Mouse (Mus musculus) stomach, postnatal 0 days (tissue): ENCODE measurements around the gene Clspn. TPM values are rescaled to one million over a fixed set of nuclear protein-coding genes. Genes with fewer than 3 reads are reported as not detected.
A peak's percentile ranks its signal among the peaks of the same experiment; 100 is the strongest.
"Not testable (repeated sequence)": the region's sequence is repeated elsewhere in the genome, so short reads cannot be mapped to it uniquely, and the experiment has no call there.

Source experiments
- ATAC-seq: fragments of 200-750 bp; cut with Nextera tagmentation; 2 replicates; pipeline ENCODE4 v1.8.0; 2017; ENCODE audit not compliant: low FRiP score, low TSS enrichment
- DNase-seq: peaks from one replicate; pipeline ENCODE4 v3.0.0-alpha.2; 2016; ENCODE audit warnings: low spot score
- H3K27ac ChIP-seq: fragments of 300-500 bp; sonication (generic); replicated peaks from 2 replicates; pipeline ENCODE4 v1.5.1; 2014; ENCODE audit warnings: mild to moderate bottlenecking, control low read depth
- H3K27me3 ChIP-seq: fragments of 300-500 bp; sonication (generic); 2 replicates; pipeline ENCODE4 v1.6.1; 2014; ENCODE audit warnings: low read length; ENCODE audit not compliant: control insufficient read depth, insufficient read depth
- H3K36me3 ChIP-seq: fragments of 300-500 bp; sonication (generic); 2 replicates; pipeline ENCODE4 v1.6.1; 2014; ENCODE audit warnings: low read length, mixed read lengths; ENCODE audit not compliant: control insufficient read depth, insufficient read depth
- H3K4me1 ChIP-seq: fragments of 300-500 bp; sonication (generic); replicated peaks from 2 replicates; pipeline ENCODE4 v1.6.1; 2014; ENCODE audit warnings: antibody characterized with exemption; ENCODE audit not compliant: control insufficient read depth, insufficient read depth
- H3K4me2 ChIP-seq: fragments of 300-500 bp; sonication (generic); replicated peaks from 2 replicates; pipeline ENCODE4 v1.6.1; 2014; ENCODE audit warnings: low read depth, mild to moderate bottlenecking, control low read depth, moderate library complexity
- H3K4me3 ChIP-seq: fragments of 300-500 bp; sonication (generic); 2 replicates; pipeline ENCODE4 v1.5.1; 2014; ENCODE audit warnings: low read depth, low read length, control low read depth
- H3K9ac ChIP-seq: fragments of 300-500 bp; sonication (generic); 2 replicates; pipeline ENCODE4 v1.6.1; 2014; ENCODE audit warnings: mild to moderate bottlenecking, low read length, control low read depth, mixed read lengths
- H3K9me3 ChIP-seq: fragments of 300-500 bp; sonication (generic); 2 replicates; pipeline ENCODE4 v1.6.1; 2016; ENCODE audit warnings: low read length; ENCODE audit not compliant: control insufficient read depth
- CTCF ChIP-seq: IDR thresholded peaks from 2 replicates; pipeline ENCODE4 v1.5.1; 2016; ENCODE audit warnings: antibody characterized with exemption, low read depth, mild to moderate bottlenecking, moderate library complexity
- EP300 ChIP-seq: optimal IDR thresholded peaks from 2 replicates; pipeline ENCODE3; 2016; ENCODE audit warnings: antibody characterized with exemption
- WGBS: fragments of 180-500 bp; shearing (Covaris S2); extraction: QIAGEN DNeasy Blood & Tissue Kit; methylation state at CpG from one replicate; pipeline ENCODE4 v1.1.7; 2014; 5-methylcytosine and 5-hydroxymethylcytosine counted together
- polyA plus RNA-seq: library from polyadenylated mRNA; unstranded; fragments of >200 nt; fragmentation: Nextera tagmentation; extraction: Ambion mirVana; gene quantifications from 2 replicates; pipeline ENCODE4 v1.2.1, GENCODE M21; 2015

Gene Clspn
- polyA plus RNA-seq, 1 experiment from 2014 or later: 8.9 TPM

- 61% methylated on average over 3 of the region's 3 CpGs for WGBS
- ATAC-seq: no peak
- Histone ChIP-seq H3K4me3 (no peak overlapping the region), H3K4me2 (no peak overlapping the region), H3K27ac (no peak overlapping the region), H3K9ac (no peak overlapping the region), H3K9me3 (no peaks in the 10 kb centered on the region), H3K27me3 (no peaks in the 10 kb centered on the region), H3K36me3 (no peaks in the 10 kb centered on the region), H3K4me1 (no peaks in the 10 kb centered on the region)
- no peak for TF ChIP-seq EP300
- TF ChIP-seq CTCF: no peak
- no peak for DNase-seq
These were observed 30.6 kb upstream of the Clspn start for GRCm38 (mm10) chr4:126526164-126526563.

DNA sequence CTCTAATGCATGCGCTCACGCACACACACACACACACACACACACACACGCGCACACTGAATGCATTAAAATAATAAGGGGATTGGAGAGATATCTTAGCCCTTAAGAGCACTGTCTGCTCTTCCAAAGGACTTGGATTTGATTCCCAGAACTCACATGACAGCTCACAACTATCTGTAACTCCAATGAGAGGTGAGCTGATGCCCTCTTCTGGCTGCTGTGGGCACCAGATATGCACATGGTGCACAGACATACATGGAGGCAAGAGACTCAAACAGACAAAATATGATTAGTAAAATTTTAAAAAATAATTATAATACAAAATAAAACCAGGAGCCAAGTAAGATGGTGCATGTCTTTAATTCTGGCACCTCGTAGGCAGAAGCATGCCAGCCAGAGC, 29.9 kb upstream of the Clspn start:
- no peak overlapping the region for H3K4me3 ChIP-seq
- DNase-seq (no peak), ATAC-seq (no peak)
- 92% methylated on average over 5 of the region's 5 CpGs for WGBS
- peak; percentile 35 for TF ChIP-seq CTCF
- no peak for TF ChIP-seq EP300
- H3K4me2 ChIP-seq: no peak overlapping the region
- no peaks in the 10 kb centered on the region for H3K27me3 ChIP-seq
- no peaks in the 10 kb centered on the region for H3K4me1 ChIP-seq
- no peak overlapping the region for H3K27ac ChIP-seq
- H3K36me3 ChIP-seq: no peaks in the 10 kb centered on the region
- H3K9ac ChIP-seq: no peak overlapping the region
- H3K9me3 ChIP-seq: no peaks in the 10 kb centered on the region

DNA sequence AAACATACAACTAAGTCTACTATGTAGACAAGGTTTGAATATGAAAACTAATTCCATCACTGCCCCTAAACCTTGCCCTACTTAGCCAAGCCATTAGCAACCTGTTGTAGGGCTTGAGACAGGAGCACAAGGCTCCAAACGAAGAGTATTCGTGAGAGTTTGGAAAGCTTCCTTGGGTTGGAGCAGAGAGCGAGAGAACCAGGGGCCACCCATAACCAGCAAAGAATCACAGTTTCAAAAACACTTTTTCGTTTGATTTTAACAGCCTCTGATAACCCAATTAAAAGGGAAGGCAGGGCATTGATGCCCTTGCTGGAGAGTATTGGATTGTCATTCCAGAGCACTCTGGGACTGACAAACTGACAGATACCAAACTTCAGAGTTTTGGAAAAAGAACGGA, 24.4 kb upstream of the Clspn start:
- DNase-seq (no peak), ATAC-seq (no peak)
- Histone ChIP-seq H3K9me3 (no peaks in the 10 kb centered on the region), H3K27ac (no peak overlapping the region), H3K36me3 (no peaks in the 10 kb centered on the region), H3K4me1 (0 out of 2 replicates have a peak, but pooled peaks cover 3% of the 10 kb centered on the region), H3K27me3 (no peaks in the 10 kb centered on the region), H3K4me3 (peak overlapping the region; percentile 93), H3K9ac (peak overlapping the region; percentile 88), H3K4me2 (peak overlapping the region; percentile 93)
- 40% methylated on average over 5 of the region's 5 CpGs for WGBS
- no peak for TF ChIP-seq CTCF
- TF ChIP-seq EP300: no peak

GRCm38 (mm10) chr4:126532827-126533728, 23.7 kb upstream of the Clspn start, which contains the start of gene Ago4:
Gene Ago4, minus strand, starts transcription at chr4:126533472.
- Histone ChIP-seq H3K27me3 (no peaks in the 10 kb centered on the region), H3K9me3 (no peaks in the 10 kb centered on the region), H3K36me3 (no peaks in the 10 kb centered on the region), H3K9ac (peak within 1 kb of the TSS; percentile 88), H3K4me3 (peak within 1 kb of the TSS; percentile 93), H3K4me2 (peak within 1 kb of the TSS; percentile 93), H3K27ac (peak within 1 kb of the TSS; percentile 67), H3K4me1 (0 out of 2 replicates have a peak, but pooled peaks cover 3% of the 10 kb centered on the region)
- TF ChIP-seq EP300 (no peak), CTCF (no peak)
- peak; percentile 73 for DNase-seq
- ATAC-seq: peak; percentile 84
- under 1% methylated on average over 65 of the region's 120 CpGs for WGBS

DNA sequence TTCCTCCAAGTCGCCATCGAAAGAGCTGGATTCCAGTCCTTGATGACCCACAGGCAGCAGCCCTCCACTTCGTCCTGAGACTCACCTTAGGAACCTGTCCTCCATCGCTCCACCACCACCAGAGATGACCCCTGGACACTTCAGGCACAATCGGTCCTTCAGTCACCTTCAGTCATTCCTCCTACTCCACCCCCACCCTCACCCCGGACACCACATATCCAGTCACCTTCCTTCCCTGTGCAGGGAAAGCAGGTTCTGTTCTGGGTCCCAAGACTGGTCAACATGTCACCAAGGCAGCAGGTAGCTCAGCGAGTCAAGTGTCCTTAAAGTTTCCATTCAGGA, 23.0 kb upstream of the Clspn start:
- peak overlapping the region; percentile 88 for H3K9ac ChIP-seq
- no peaks in the 10 kb centered on the region for H3K9me3 ChIP-seq
- no peaks in the 10 kb centered on the region for H3K36me3 ChIP-seq
- H3K4me3 ChIP-seq: peak overlapping the region; percentile 93
- DNase-seq (no peak), ATAC-seq (no peak; the same call in 1 of the 2 replicates)
- TF ChIP-seq EP300 (no peak), CTCF (no peak)
- 21% methylated on average over 5 of the region's 7 CpGs for WGBS
- H3K4me1 ChIP-seq: 0 out of 2 replicates have a peak, but pooled peaks cover 3% of the 10 kb centered on the region
- no peak overlapping the region; the same call in 1 of the 2 replicates for H3K27ac ChIP-seq
- H3K27me3 ChIP-seq: no peaks in the 10 kb centered on the region
- peak overlapping the region; percentile 93 for H3K4me2 ChIP-seq

GRCm38 (mm10) chr4:126535631-126536030, 21.1 kb upstream of the Clspn start:
- not testable (repeated sequence) for ATAC-seq, H3K27ac ChIP-seq, DNase-seq, H3K36me3 ChIP-seq, H3K27me3 ChIP-seq, H3K4me3 ChIP-seq, H3K9me3 ChIP-seq, H3K9ac ChIP-seq, H3K4me2 ChIP-seq, H3K4me1 ChIP-seq
- 89% methylated on average over 7 of the region's 7 CpGs for WGBS
